Mouse (Mus musculus): ENCODE measurements around the gene Fndc3b. TPM values are rescaled to one million over a fixed set of nuclear protein-coding genes. Genes with fewer than 3 reads are reported as not detected.

Gene Fndc3b
- polyA plus RNA-seq, 1 experiment from 2014 or later: 10.9 TPM

DNA sequence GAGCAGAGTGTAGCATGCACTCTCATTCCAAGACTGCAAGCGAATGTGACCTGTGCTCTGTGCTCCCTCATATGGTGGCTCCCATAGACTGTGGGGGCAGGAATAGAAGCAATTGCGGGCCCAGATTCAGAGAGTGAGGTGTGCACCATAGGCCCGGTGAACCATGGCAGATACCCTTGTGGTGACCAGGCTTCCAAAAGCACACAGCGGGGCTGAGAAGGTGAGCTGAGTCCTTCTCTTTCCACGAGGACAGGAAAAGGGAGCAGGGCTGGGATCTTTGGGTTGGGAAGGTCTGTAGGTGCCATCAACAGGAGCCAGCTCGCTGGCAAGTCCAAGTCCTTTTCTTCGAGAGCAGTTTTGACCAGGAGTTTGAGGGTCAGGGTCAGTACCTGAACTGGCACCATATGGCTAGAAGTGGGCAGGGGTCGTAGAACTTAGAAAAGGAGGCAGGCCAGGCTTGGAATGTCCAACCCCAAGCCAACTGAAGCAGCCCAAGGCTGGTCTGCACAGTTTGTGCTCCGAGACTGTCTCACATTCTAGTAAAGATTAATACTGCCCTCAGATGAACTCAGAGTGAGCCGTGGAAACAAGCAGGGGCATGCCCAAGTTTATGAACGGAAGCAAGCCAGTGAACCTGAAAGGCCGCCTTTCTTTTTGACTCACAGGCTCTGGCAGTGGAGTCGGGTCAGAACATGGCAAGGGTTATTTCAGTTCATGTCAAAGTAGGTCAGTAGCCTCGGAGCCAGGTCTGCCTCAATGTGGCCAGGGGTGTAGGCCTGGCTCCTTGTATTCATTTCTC lies 237.1 kb downstream of the Fndc3b start:
- H3K27ac ChIP-seq: no peak overlapping the region
- peaks cover 14% of the 10 kb centered on the region for H3K36me3 ChIP-seq
- no peak overlapping the region for H3K4me2 ChIP-seq
- no peaks in the 10 kb centered on the region for H3K27me3 ChIP-seq
- no peak overlapping the region for H3K9ac ChIP-seq
- WGBS: 90% methylated on average over 14 of the region's 14 CpGs
- no peaks in the 10 kb centered on the region for H3K9me3 ChIP-seq
- H3K4me1 ChIP-seq (replicated peaks): 0 out of 2 replicates have a peak, but pooled peaks cover 2% of the 10 kb centered on the region
- no peak overlapping the region for H3K4me3 ChIP-seq
- ATAC-seq (ENCODE audit: low FRiP score): no peak

DNA sequence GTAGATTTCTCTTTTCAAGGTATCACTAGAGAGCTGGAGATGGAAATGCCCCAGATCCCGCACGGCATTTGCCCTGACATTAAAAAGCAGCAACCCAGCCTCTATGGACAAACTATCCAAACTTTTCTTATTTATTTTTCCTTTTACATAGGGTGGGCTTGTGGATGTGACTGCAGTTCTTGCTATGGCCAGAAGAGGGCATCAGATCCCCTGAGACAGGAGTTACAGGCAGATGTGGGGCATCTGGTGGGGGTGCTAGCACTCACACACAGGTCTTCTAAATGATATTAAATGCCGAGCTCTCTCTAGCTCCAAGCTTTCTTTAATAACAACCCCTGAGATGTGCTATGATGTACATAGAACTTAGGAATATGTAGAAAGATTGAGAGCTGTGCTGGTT lies 238.3 kb downstream of the Fndc3b start:
- ATAC-seq (ENCODE audit: low FRiP score): no peak
- WGBS: 98% methylated on average over 3 of the region's 3 CpGs

DNA sequence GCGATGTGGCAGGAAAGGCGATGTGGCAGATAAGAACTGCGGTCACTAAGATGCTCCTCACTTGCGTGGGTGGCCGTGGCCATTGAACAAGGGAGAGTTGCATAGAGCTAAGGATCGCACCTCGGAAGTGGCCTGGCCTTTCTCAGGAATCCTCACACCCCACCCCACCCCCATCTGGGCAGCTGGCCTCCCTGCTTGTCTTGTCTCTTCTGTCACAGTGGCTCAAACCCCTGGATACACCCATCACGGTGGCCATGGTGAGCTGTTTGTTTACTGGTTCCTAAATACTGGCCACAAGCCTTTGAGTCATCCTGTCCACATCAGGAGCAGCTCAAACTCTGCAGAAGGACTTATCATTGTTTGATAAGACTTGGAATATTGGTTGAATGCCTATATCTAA lies 240.3 kb downstream of the Fndc3b start:
- Histone ChIP-seq H3K9me3 (no peaks in the 10 kb centered on the region), H3K36me3 (peaks cover 14% of the 10 kb centered on the region), H3K9ac (no peak overlapping the region), H3K4me1 (replicated peaks) (no peaks in the 10 kb centered on the region), H3K4me3 (no peak overlapping the region), H3K27me3 (no peaks in the 10 kb centered on the region), H3K4me2 (no peak overlapping the region), H3K27ac (no peak overlapping the region)
- WGBS: 91% methylated on average over 8 of the region's 8 CpGs
- ATAC-seq (ENCODE audit: low FRiP score): no peak

More for the DNA sequence above, 238.3 kb downstream of the Fndc3b start:
- H3K27ac ChIP-seq: no peak overlapping the region
- no peak overlapping the region for H3K4me3 ChIP-seq
- peaks cover 14% of the 10 kb centered on the region for H3K36me3 ChIP-seq
- no peaks in the 10 kb centered on the region for H3K4me1 ChIP-seq (replicated peaks)
- no peak overlapping the region for H3K4me2 ChIP-seq
- no peaks in the 10 kb centered on the region for H3K27me3 ChIP-seq
- H3K9me3 ChIP-seq: no peaks in the 10 kb centered on the region
- H3K9ac ChIP-seq: no peak overlapping the region

DNA sequence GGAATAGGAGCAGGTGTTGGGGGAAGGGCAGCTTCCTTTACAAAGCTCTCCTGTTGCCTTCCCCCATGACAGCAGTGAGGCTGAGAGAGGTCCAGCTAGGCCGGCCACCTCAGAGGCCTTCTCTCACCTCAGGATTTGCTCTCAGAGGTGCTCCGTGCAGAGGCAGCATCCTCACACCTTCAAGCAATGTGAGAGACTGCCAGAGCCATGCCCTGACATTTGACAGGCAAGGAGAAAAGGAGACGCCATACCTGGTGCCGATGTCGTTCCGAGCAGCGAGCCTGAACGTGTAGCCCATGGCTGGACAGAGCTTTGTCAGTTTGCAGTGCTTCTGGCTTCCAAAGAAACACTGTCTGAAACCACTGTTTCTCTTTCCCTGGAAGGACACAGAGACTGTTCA lies 241.1 kb downstream of the Fndc3b start:
- no peak overlapping the region for H3K4me2 ChIP-seq
- H3K27ac ChIP-seq: no peak overlapping the region
- no peaks in the 10 kb centered on the region for H3K27me3 ChIP-seq
- H3K4me1 ChIP-seq (replicated peaks): no peaks in the 10 kb centered on the region
- no peak overlapping the region for H3K9ac ChIP-seq
- no peak overlapping the region for H3K4me3 ChIP-seq
- H3K36me3 ChIP-seq: peaks cover 16% of the 10 kb centered on the region
- WGBS: 96% methylated on average over 8 of the region's 8 CpGs
- no peak for ATAC-seq (ENCODE audit: low FRiP score)
- H3K9me3 ChIP-seq: no peaks in the 10 kb centered on the region

DNA sequence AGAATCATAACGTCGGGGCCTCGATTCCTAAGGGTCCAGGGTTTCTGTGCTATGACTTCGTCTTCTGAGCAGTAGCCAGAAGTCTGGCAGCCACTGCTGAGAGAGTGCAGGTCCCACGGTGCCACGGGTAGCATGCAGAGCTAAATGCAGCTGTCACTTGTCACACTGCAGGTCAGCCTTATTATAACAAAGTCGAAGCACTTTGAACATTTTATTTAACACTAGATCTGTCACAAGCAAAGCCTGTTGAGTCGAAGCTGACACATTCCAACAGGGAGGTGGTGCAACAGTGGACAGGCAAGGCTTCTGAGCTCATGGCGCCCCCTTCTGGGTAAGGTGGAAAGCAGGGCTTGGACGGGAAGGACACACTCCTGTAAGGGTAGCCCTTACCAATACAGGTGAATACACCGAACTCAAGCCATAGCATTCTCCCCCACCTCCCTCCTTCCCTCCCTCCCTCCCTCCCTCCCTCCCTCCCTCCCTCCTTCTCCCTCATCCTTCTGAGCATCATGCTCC lies 243.5 kb downstream of the Fndc3b start:
- ATAC-seq (ENCODE audit: low FRiP score): no peak

DNA sequence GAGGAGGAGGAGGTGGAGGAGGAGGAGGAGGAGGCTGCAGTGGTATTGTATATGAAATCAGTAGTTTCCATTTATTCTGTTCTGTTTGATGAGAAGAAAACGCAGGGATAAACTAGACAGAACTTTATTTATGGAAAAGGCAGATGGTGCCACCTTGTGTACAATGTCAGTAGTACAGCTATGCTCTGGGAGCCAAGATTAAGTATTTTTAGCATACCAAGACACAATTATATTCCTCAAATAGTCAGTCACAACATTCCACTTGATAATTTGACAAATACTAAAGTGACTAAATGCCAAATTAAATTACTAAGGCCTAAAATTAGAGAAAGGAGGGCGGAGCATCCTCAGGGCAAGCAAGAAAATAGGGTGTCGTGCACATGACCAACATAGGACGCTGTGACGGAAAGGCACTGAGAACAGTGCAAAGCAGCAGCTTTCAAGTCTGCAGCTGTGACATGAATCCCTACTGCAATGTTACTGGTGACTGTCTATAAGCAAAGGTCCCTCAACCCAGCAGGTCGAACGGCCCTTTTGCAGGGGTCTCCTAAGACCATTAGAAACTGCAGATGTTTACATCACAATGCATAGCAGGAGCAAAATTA lies 244.7 kb downstream of the Fndc3b start:
- Histone ChIP-seq H3K27me3 (no peaks in the 10 kb centered on the region), H3K9me3 (no peaks in the 10 kb centered on the region), H3K36me3 (peaks cover 8% of the 10 kb centered on the region; the same call in 1 of the 2 replicates), H3K9ac (no peak overlapping the region), H3K4me3 (no peak overlapping the region), H3K4me1 (replicated peaks) (no peaks in the 10 kb centered on the region), H3K27ac (no peak overlapping the region), H3K4me2 (no peak overlapping the region)
- ATAC-seq (ENCODE audit: low FRiP score): no peak
- 77% methylated on average over 7 of the region's 7 CpGs for WGBS

More for the DNA sequence above, 243.5 kb downstream of the Fndc3b start:
- H3K27me3 ChIP-seq: no peaks in the 10 kb centered on the region
- peaks cover 5% of the 10 kb centered on the region; the same call in 1 of the 2 replicates for H3K36me3 ChIP-seq
- 82% methylated on average over 11 of the region's 11 CpGs for WGBS
- no peak overlapping the region for H3K4me2 ChIP-seq
- H3K9ac ChIP-seq: no peak overlapping the region
- no peak overlapping the region for H3K4me3 ChIP-seq
- no peaks in the 10 kb centered on the region for H3K9me3 ChIP-seq
- no peaks in the 10 kb centered on the region for H3K4me1 ChIP-seq (replicated peaks)
- H3K27ac ChIP-seq: no peak overlapping the region

DNA sequence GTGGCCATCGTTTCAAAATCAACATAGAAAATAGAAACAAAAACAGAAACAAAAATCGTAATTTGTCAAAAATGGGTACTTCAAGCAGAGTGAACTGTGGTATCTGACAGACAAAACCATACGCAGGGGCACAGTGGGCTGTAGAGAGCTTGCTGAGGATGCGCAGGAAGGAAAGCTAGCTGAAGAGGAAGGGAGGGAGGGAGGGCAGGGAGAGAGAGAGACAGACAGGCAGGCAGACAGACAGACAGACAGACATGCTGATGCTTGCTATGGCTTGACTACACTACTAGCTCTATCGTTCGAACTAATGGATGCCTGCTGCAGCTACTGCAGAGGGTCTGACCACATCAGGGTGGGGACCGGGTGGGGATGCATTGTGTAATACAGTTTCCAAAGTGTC lies 247.7 kb downstream of the Fndc3b start:
- Histone ChIP-seq H3K9me3 (no peaks in the 10 kb centered on the region), H3K4me1 (replicated peaks) (no peaks in the 10 kb centered on the region), H3K4me2 (no peak overlapping the region), H3K4me3 (no peak overlapping the region), H3K9ac (no peak overlapping the region), H3K36me3 (peaks cover 15% of the 10 kb centered on the region), H3K27ac (no peak overlapping the region), H3K27me3 (no peaks in the 10 kb centered on the region)
- 94% methylated on average over 7 of the region's 7 CpGs for WGBS
- no peak for ATAC-seq (ENCODE audit: low FRiP score)

DNA sequence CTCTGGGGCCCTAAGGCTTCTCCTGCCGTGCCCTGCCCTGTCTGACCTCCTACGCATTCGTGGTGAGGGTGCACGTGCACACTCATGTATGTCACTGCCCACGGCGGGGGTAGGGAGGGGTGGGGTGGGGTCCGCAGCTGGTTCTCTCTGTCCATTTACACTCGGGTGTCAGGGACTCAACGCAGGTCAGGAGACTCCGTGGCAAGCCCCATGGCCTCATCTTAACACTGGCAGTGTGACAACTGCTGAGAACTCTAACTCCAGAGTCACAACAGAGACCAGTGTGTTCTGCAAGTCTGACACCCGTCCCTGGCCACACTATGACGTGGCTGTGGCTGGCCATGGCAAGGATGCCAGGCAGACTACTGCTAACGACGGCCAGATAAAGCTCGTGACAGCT lies 248.2 kb downstream of the Fndc3b start:
- Histone ChIP-seq H3K9ac (no peak overlapping the region), H3K27ac (no peak overlapping the region), H3K4me2 (no peak overlapping the region), H3K27me3 (no peaks in the 10 kb centered on the region), H3K4me3 (no peak overlapping the region), H3K4me1 (replicated peaks) (no peaks in the 10 kb centered on the region), H3K36me3 (peaks cover 15% of the 10 kb centered on the region), H3K9me3 (no peaks in the 10 kb centered on the region)
- no peak for ATAC-seq (ENCODE audit: low FRiP score)
- whole genome bisulfite sequencing: 87% methylated on average over 15 of the region's 15 CpGs

DNA sequence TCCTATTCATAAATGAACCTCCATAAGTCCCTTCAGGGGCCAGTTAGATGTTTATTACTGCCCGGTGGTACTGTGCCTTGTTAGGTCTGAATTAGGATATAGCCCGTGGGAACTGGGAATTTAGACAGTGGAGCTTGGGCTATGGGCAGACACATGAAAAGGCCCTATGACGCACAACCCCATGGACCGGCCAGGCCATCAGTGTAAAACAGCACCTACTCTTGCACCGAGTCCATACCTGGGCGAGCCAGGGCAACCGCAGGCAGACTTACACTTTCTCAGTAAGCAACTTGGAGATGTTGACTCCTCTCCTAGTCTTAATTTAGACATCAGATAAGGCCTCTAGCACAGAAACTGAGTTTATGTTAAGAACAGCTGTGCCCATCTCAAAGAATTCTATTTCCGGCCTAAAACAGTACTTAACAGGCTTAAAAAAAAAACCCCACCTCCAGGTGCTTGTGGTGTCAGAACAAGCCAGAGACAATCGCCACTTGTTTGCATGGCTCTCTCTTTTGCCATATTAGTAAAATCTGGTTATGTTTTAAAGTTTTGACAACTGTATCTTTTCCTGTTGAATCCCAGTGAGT lies 248.7 kb downstream of the Fndc3b start:
- no peak overlapping the region for H3K4me2 ChIP-seq
- H3K9ac ChIP-seq: no peak overlapping the region
- WGBS: 97% methylated on average over 9 of the region's 9 CpGs
- H3K36me3 ChIP-seq: peaks cover 15% of the 10 kb centered on the region
- H3K9me3 ChIP-seq: no peaks in the 10 kb centered on the region
- no peaks in the 10 kb centered on the region for H3K4me1 ChIP-seq (replicated peaks)
- no peaks in the 10 kb centered on the region for H3K27me3 ChIP-seq
- no peak overlapping the region for H3K4me3 ChIP-seq
- no peak overlapping the region for H3K27ac ChIP-seq
- ATAC-seq (ENCODE audit: low FRiP score): no peak

DNA sequence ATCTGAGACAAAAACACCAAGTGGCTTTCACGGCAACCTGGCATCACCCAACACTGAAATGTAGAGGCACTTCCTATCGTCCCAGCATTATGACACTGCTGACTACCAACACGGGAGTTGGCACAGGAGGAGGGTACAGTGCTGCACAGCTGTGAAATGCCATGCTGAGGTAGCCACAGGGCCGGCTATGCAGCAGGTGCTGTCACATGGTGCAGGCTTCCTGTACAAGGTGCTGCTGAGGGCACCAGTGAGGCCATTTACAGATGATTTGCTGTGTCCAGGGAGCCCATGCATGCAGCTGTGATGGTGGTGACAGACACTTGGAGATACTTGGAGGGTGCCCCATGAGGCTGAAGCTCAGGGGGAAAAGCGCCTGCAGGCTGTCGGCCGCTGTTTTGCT lies 249.2 kb downstream of the Fndc3b start:
- Histone ChIP-seq H3K4me1 (replicated peaks) (no peaks in the 10 kb centered on the region), H3K36me3 (peaks cover 15% of the 10 kb centered on the region), H3K4me2 (no peak overlapping the region), H3K9me3 (no peaks in the 10 kb centered on the region), H3K4me3 (no peak overlapping the region), H3K27me3 (no peaks in the 10 kb centered on the region), H3K9ac (no peak overlapping the region), H3K27ac (no peak overlapping the region)
- ATAC-seq (ENCODE audit: low FRiP score): no peak
- 92% methylated on average over 7 of the region's 7 CpGs for WGBS

DNA sequence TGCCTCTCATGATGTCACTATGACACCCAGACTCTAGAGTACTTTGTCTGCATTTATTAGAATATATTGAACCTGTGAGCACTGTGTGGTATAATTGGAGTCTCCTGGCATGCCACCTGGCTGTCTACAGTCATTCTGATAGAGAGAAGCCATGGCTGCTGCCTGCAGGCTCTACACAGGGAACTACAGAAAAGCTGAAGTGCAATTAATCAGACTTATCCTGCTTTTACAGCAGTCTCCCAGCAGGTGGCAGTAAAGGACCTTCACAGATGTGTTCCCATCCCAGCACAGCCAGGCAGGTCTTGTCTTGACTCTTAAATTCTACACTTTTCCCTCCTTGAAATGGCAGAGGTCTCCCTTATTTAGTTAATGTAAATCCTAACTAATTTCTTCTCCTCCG lies 250.1 kb downstream of the Fndc3b start:
- H3K27ac ChIP-seq: no peak overlapping the region
- peaks cover 20% of the 10 kb centered on the region for H3K36me3 ChIP-seq
- no peaks in the 10 kb centered on the region for H3K9me3 ChIP-seq
- H3K4me2 ChIP-seq: no peak overlapping the region
- 64% methylated on average over 1 of the region's 1 CpGs for WGBS
- H3K4me1 ChIP-seq (replicated peaks): no peaks in the 10 kb centered on the region
- no peak overlapping the region for H3K9ac ChIP-seq
- H3K4me3 ChIP-seq: no peak overlapping the region
- no peaks in the 10 kb centered on the region for H3K27me3 ChIP-seq
- peak; percentile 75 for ATAC-seq (ENCODE audit: low FRiP score)

DNA sequence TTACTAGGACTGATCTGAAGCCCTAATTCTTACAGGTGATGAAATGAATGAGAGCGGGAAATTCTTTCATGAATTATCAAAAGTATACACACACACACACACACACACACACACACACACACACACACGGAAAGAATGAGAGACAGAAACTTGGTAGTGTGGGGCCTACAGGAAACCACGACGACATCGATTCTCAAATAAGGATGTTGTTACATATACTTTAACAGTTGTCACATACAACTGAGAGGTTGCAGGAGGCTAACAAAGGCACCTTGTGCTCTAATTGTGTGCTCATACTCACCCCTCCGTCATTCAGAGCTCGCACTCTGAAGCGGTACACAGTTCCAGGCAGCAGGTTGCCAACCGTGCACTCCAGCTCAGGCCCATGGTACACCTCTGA lies 252.7 kb downstream of the Fndc3b start:
- WGBS: 88% methylated on average over 9 of the region's 9 CpGs
- Histone ChIP-seq H3K4me1 (replicated peaks) (no peaks in the 10 kb centered on the region), H3K27me3 (no peaks in the 10 kb centered on the region), H3K9ac (no peak overlapping the region), H3K4me3 (no peak overlapping the region), H3K27ac (no peak overlapping the region), H3K4me2 (no peak overlapping the region), H3K9me3 (no peaks in the 10 kb centered on the region), H3K36me3 (peaks cover 33% of the 10 kb centered on the region)
- no peak for ATAC-seq (ENCODE audit: low FRiP score)
